Mouse (Mus musculus) kidney, adult 2 months (tissue): ENCODE data around the gene Lmtk2.

ENCODE experiments used
- CTCF ChIP-seq: fragments of 200-500 bp; conservative IDR thresholded peaks from 2 replicates; pipeline ENCODE4 v1.5.1; 2011; ENCODE audit warnings: low read depth, mild to moderate bottlenecking, control low read depth, low read length, moderate library complexity, mixed read lengths; ENCODE audit not compliant: insufficient read depth, insufficient read length
- POLR2A ChIP-seq: fragments of 200-500 bp; IDR thresholded peaks from one replicate; pipeline ENCODE4 v1.6.1; 2011; ENCODE audit warnings: low read depth, low read length, control low read depth

DNA sequence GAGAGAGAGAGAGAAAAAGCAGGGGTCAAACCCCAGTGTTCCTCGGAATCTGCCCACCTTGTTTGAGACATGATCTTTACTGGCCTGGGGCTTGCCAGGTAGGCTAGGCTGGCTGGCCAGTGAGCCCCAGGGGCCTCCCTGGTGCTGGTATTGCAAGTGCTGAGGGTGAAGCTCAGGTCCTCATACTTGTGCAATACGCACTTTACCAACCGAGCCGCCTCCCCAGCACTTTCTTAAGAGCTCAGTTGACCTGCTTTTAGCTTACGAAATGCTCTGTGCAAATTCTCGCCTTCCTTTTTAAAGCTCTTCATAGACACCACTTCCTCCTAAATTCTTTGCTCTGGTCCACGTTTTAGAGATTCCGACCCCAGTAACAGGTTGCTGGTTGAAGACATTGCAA is 9.0 kb downstream of the Lmtk2 start:
- no peak for TF ChIP-seq CTCF
- TF ChIP-seq POLR2A: no peak
